Mouse (Mus musculus) cortical plate, adult 2 months (tissue): ENCODE measurements around the gene Bcorl1. TPM values are rescaled to one million over a fixed set of nuclear protein-coding genes. Genes with fewer than 3 reads are reported as not detected.

ENCODE experiments used
- H3K27ac ChIP-seq: fragments of 200-500 bp; 2 replicates; pipeline ENCODE4 v1.5.1; 2012; ENCODE audit warnings: low read length, control low read depth, inconsistent platforms; ENCODE audit not compliant: insufficient read depth
- H3K4me1 ChIP-seq: fragments of 200-500 bp; 2 replicates; pipeline ENCODE4 v1.6.1; 2011; ENCODE audit warnings: low read length; ENCODE audit not compliant: control insufficient read depth, insufficient read depth
- H3K4me3 ChIP-seq: fragments of 200-500 bp; 2 replicates; pipeline ENCODE4 v1.5.1; 2011; ENCODE audit warnings: mild to moderate bottlenecking, low read length, control low read depth; ENCODE audit not compliant: insufficient read depth
- CTCF ChIP-seq: fragments of 200-500 bp; IDR thresholded peaks from 2 replicates; pipeline ENCODE4 v1.5.1; 2011; ENCODE audit warnings: mild to moderate bottlenecking, control low read depth, low read length; ENCODE audit not compliant: insufficient read depth; ENCODE audit errors: extremely low read depth
- POLR2A ChIP-seq: fragments of 200-500 bp; IDR thresholded peaks from 2 replicates; pipeline ENCODE4 v1.6.1; 2011; ENCODE audit warnings: mild to moderate bottlenecking, low read length, control low read depth; ENCODE audit not compliant: insufficient read depth; ENCODE audit errors: extremely low read depth
- polyA plus RNA-seq: library from polyadenylated mRNA; depleted of rRNA; stranded (reverse); fragments of >200 nt; gene quantifications from 2 replicates; pipeline ENCODE4 v1.2.3, GENCODE M21; 2012

Bcorl1 gene
- polyA plus RNA-seq, 1 experiment, result 7.7 TPM

GRCm38 (mm10) chrX:48423671-48424070, 82.5 kb downstream of the Bcorl1 start:
- Histone ChIP-seq H3K27ac (no peak overlapping the region), H3K4me1 (no peaks in the 10 kb centered on the region), H3K4me3 (no peak overlapping the region)
- TF ChIP-seq POLR2A (no peak), CTCF (no peak)

DNA sequence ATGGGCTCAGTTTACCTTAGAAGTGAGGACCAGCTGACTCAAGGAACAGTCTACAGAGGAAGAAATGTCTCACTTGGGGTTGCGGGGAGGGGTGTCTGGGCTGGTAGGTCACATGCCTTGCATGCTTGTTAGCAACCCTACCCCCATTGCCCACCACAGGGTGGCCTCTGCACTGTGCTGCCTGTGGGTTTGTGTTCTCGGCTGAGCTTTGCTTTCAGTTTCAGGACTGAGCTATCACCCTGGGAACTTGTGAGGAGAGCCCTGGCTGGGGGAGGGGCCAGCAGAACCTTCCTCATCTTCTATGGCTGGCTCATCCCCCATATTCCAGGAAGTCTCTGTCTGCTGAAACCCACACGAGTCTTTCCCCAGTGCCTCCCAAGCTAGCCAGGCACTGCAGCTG, 83.4 kb downstream of the Bcorl1 start:
- H3K4me3 ChIP-seq, result no peak overlapping the region
- no peak for TF ChIP-seq POLR2A
- TF ChIP-seq CTCF, result no peak
- no peaks in the 10 kb centered on the region for H3K4me1 ChIP-seq
- no peak overlapping the region for H3K27ac ChIP-seq

DNA sequence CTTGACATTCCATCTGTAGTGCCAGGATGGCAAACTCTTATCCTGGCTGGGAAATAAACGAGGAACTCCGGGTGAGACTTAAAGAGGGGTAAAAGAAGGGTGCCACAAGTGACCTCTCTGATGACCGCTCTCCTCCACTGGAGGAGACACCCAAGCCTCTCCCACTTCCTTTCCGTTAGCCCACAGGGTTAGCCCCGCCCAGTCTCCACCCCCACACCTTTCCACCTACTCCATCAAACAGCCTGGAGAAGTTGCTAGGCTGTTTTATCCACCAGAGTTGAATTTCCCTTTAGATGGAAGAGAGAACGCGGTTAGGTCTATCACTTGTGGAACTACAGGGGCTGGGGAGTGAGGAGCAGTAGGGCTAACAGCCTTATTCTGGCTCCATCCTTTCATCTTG, 84.1 kb downstream of the Bcorl1 start:
- H3K27ac ChIP-seq, result no peak overlapping the region
- H3K4me1 ChIP-seq, result no peaks in the 10 kb centered on the region
- TF ChIP-seq POLR2A (no peak), CTCF (no peak)
- H3K4me3 ChIP-seq, result no peak overlapping the region

- no peaks in the 10 kb centered on the region for H3K4me1 ChIP-seq
- no peak overlapping the region for H3K4me3 ChIP-seq
- H3K27ac ChIP-seq, result no peak overlapping the region
- TF ChIP-seq CTCF, result no peak
- no peak for TF ChIP-seq POLR2A
Observed at GRCm38 (mm10) chrX:48428241-48428640, 87.1 kb downstream of the Bcorl1 start.

DNA sequence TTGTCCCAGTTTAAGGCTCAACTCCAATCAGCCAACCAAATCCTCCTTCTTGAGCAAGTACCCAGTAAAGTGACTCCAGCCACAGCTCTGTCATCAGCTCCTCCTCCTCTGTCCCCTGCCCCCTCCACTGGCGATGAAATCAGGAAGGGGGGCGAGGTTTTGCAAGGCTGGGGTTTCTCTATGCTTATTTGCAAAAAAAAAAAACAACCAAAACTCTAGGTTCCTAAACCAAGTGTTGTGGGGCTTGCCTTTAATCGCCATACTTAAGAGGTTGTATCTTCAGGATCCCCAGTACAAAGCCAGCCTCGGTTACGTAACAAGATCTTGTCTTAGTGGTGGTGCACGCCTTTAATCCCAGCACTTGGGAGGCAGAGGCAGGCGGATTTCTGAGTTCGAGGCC, 87.5 kb downstream of the Bcorl1 start:
- Histone ChIP-seq H3K27ac (no peak overlapping the region), H3K4me3 (no peak overlapping the region), H3K4me1 (no peaks in the 10 kb centered on the region)
- TF ChIP-seq POLR2A (no peak), CTCF (no peak)

- H3K4me1 ChIP-seq, result no peaks in the 10 kb centered on the region
- TF ChIP-seq POLR2A (no peak), CTCF (no peak)
- no peak overlapping the region for H3K4me3 ChIP-seq
- H3K27ac ChIP-seq, result no peak overlapping the region
Observed at GRCm38 (mm10) chrX:48429100-48429499, 87.9 kb downstream of the Bcorl1 start.

- no peak overlapping the region for H3K27ac ChIP-seq
- TF ChIP-seq POLR2A (no peak), CTCF (no peak)
- no peaks in the 10 kb centered on the region for H3K4me1 ChIP-seq
- H3K4me3 ChIP-seq, result no peak overlapping the region
Observed at GRCm38 (mm10) chrX:48429538-48429937, 88.4 kb downstream of the Bcorl1 start.

GRCm38 (mm10) chrX:48432599-48433526, 91.7 kb downstream of the Bcorl1 start:
- H3K4me3 ChIP-seq, result no peak overlapping the region
- H3K4me1 ChIP-seq, result no peaks in the 10 kb centered on the region
- H3K27ac ChIP-seq, result no peak overlapping the region
- TF ChIP-seq CTCF, result no peak
- TF ChIP-seq POLR2A, result no peak

GRCm38 (mm10) chrX:48433527-48433899, 92.4 kb downstream of the Bcorl1 start:
- H3K27ac ChIP-seq, result no peak overlapping the region
- H3K4me3 ChIP-seq, result no peak overlapping the region
- no peaks in the 10 kb centered on the region for H3K4me1 ChIP-seq
- TF ChIP-seq POLR2A (no peak), CTCF (no peak)

GRCm38 (mm10) chrX:48434251-48434650, 93.1 kb downstream of the Bcorl1 start:
- no peak for TF ChIP-seq POLR2A
- no peaks in the 10 kb centered on the region for H3K4me1 ChIP-seq
- no peak overlapping the region for H3K27ac ChIP-seq
- no peak overlapping the region for H3K4me3 ChIP-seq
